Mouse (Mus musculus) myocyte (in vitro differentiated cells): ENCODE data around the gene Srsf12.

ENCODE experiments used
- CEBPB ChIP-seq: IDR thresholded peaks from 2 replicates; pipeline ENCODE4 v1.6.1; 2011; ENCODE audit warnings: mild to moderate bottlenecking, moderate library complexity; ENCODE audit not compliant: poor library complexity, insufficient read depth, severe bottlenecking
- E2F4 ChIP-seq: IDR thresholded peaks from one replicate; pipeline ENCODE4 v1.6.1; 2011; ENCODE audit warnings: mild to moderate bottlenecking, control low read depth, moderate library complexity; ENCODE audit not compliant: insufficient read depth
- MAX ChIP-seq: IDR thresholded peaks from one replicate; pipeline ENCODE4 v1.6.1; 2011; ENCODE audit warnings: low read depth, mild to moderate bottlenecking, control low read depth
- MYOD1 ChIP-seq, 3 experiments: IDR thresholded peaks; one replicate each; pipeline ENCODE4 v1.6.1; 2011; ENCODE audit warnings: control low read depth in 2 of 3, low read depth in 2 of 3, mild to moderate bottlenecking in 2 of 3, moderate library complexity in 1 of 3; ENCODE audit not compliant: insufficient read length in 2 of 3, control insufficient read depth in 1 of 3
- MYOG ChIP-seq, 3 experiments: IDR thresholded peaks; one replicate each; pipeline ENCODE4 v1.6.1; 2011; ENCODE audit warnings: control low read depth in 2 of 3, low read depth in 2 of 3, mild to moderate bottlenecking in 2 of 3; ENCODE audit not compliant: insufficient read length in 2 of 3, control insufficient read depth in 1 of 3, insufficient read depth in 1 of 3
- POLR2A ChIP-seq: IDR thresholded peaks from one replicate; pipeline ENCODE4 v1.6.1; 2011; ENCODE audit warnings: low read depth, mild to moderate bottlenecking, control low read depth, moderate library complexity; ENCODE audit not compliant: insufficient read length
- POLR2AphosphoS2 ChIP-seq: IDR thresholded peaks from one replicate; pipeline ENCODE4 v1.6.1; 2011; ENCODE audit warnings: low read depth, control low read depth; ENCODE audit not compliant: insufficient read length
- REST ChIP-seq: IDR thresholded peaks from one replicate; pipeline ENCODE4 v1.6.1; 2011; ENCODE audit warnings: mild to moderate bottlenecking, control low read depth, moderate library complexity; ENCODE audit not compliant: insufficient read depth, insufficient read length
- SRF ChIP-seq: IDR thresholded peaks from one replicate; pipeline ENCODE4 v1.6.1; 2011; ENCODE audit warnings: low read depth; ENCODE audit not compliant: control insufficient read depth, insufficient read length
- TCF12 ChIP-seq: IDR thresholded peaks from one replicate; pipeline ENCODE4 v1.6.1; 2011; ENCODE audit warnings: mild to moderate bottlenecking, control low read depth; ENCODE audit not compliant: poor library complexity, insufficient read depth, severe bottlenecking
- TCF3 ChIP-seq: IDR thresholded peaks from one replicate; pipeline ENCODE4 v1.6.1; 2011; ENCODE audit warnings: low read depth, control low read depth; ENCODE audit not compliant: insufficient read length
- USF1 ChIP-seq: IDR thresholded peaks from one replicate; pipeline ENCODE4 v1.6.1; 2011; ENCODE audit warnings: low read depth, mild to moderate bottlenecking, control low read depth, moderate library complexity

GRCm38 (mm10) chr4:33224003-33224675, 15.3 kb downstream of the Srsf12 start:
- TF ChIP-seq POLR2A, result no peak
- no peak for TF ChIP-seq MYOD1 (IDR thresholded peaks at IDR 0.05; ENCODE audit: control insufficient read depth in 1 of 3, insufficient read length in 2 of 3, low read depth in 2 of 3)
- TF ChIP-seq POLR2AphosphoS2, result no peak
- TF ChIP-seq TCF12, result no peak
- TF ChIP-seq MYOG (IDR thresholded peaks at IDR 0.05; ENCODE audit: control insufficient read depth in 1 of 3, insufficient read depth in 1 of 3, insufficient read length in 2 of 3, low read depth in 2 of 3), result no peak
- no peak for TF ChIP-seq USF1
- no peak for TF ChIP-seq SRF
- no peak for TF ChIP-seq MAX
- no peak for TF ChIP-seq E2F4
- TF ChIP-seq CEBPB, result no peak
- TF ChIP-seq REST, result no peak
- no peak for TF ChIP-seq TCF3
